Mouse (Mus musculus): ENCODE results near the gene Piezo1. TPM values are rescaled to one million over a fixed set of nuclear protein-coding genes. Genes with fewer than 3 reads are reported as not detected.

Gene Piezo1
- polyA plus RNA-seq, 1 experiment, result 7.6 TPM

GRCm38 (mm10) chr8:122483877-122484276 lies 67.3 kb downstream of the Piezo1 start:
- no peaks in the 10 kb centered on the region for H3K4me1 ChIP-seq (ENCODE audit: control insufficient read depth, insufficient read depth, low read length)
- TF ChIP-seq CTCF (IDR thresholded peaks at IDR 0.05; ENCODE audit: extremely low read depth, insufficient read depth, low read length) (0 out of 2 replicates have a peak, but pooled peaks have one; percentile 8), POLR2A (IDR thresholded peaks at IDR 0.05; ENCODE audit: extremely low read depth, insufficient read depth, low read length) (no peak)
- H3K4me3 ChIP-seq (ENCODE audit: insufficient read depth, low read length), result no peak overlapping the region
- no peak overlapping the region for H3K27ac ChIP-seq (ENCODE audit: insufficient read depth, low read length)

DNA sequence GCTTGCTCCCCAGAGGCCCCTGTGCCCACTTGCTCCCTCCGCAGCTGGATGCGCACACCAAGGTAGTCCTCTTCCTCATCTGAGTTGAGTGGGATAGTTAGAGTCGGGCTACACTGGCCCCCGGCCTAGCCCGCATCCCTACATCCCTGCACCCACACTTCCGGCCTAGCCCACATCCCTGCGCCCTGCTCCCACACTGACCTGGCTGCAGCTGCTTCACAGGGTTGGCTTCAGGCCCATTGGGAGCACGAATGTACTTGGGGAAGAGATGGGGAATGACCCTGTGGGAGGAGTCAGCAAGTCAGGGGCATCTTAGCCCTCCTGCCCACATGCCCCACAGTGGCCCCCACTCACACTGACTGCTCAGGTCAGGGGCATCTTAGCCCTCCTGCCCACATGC lies 68.7 kb downstream of the Piezo1 start:
- Histone ChIP-seq H3K27ac (ENCODE audit: insufficient read depth, low read length) (no peak overlapping the region), H3K4me3 (ENCODE audit: insufficient read depth, low read length) (no peak overlapping the region), H3K4me1 (ENCODE audit: control insufficient read depth, insufficient read depth, low read length) (no peaks in the 10 kb centered on the region)
- TF ChIP-seq POLR2A (IDR thresholded peaks at IDR 0.05; ENCODE audit: extremely low read depth, insufficient read depth, low read length) (no peak), CTCF (IDR thresholded peaks at IDR 0.05; ENCODE audit: extremely low read depth, insufficient read depth, low read length) (no peak)

DNA sequence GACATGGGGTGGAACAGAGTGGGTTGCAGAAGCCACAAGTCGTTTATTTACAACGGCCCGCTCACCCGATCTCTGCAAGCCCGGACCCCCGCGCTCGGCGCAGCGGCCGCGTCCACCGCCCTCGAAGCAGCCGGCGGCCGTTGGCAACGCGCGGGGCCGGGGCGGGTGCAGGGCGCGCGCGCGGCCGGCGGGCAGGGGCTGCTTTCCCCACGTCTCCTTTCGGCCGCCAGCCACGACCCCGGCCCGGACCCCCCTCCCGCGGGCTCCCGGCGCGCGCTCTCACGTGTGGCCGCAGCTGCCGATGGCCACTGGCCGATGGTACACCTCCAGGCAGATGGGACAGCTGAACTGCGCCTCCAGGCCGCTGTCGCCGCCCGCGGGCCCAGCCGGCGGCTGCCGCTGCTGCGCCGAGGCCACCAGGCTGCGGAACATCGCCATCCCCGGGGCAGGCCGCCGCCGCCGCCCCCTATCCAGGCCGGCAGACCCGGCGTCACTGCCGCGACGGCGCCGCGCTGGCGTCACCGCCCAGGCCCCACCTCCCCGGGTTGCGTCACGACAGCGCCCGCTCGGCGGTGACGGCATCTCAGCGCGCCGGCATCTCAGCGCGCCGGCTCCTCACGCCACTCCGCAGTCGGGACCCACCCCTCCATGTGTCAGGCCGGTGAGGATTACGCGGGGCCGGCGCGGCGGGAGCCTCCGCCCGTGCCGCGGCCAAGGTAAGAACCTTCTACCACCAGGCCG lies 75.4 kb downstream of the Piezo1 start, which contains the start of the genes Rnf166 and Ctu2:
Gene Rnf166 (minus strand): TSS at position 485 of the 741 bp plus-strand sequence.
Gene Ctu2 (plus strand): TSS at position 564 of the 741 bp plus-strand sequence.
- H3K27ac ChIP-seq (ENCODE audit: insufficient read depth, low read length), result peak within 1 kb of the TSS; percentile 93
- TF ChIP-seq POLR2A (IDR thresholded peaks at IDR 0.05; ENCODE audit: extremely low read depth, insufficient read depth, low read length), result 0 out of 2 replicates have a peak, but pooled peaks have one; percentile 26
- no peak for TF ChIP-seq CTCF (IDR thresholded peaks at IDR 0.05; ENCODE audit: extremely low read depth, insufficient read depth, low read length)
- peaks cover 6% of the 10 kb centered on the region for H3K4me1 ChIP-seq (ENCODE audit: control insufficient read depth, insufficient read depth, low read length)
- peak within 1 kb of the TSS; percentile 76 for H3K4me3 ChIP-seq (ENCODE audit: insufficient read depth, low read length)

- Histone ChIP-seq H3K27ac (ENCODE audit: insufficient read depth, low read length) (peak overlapping the region; percentile 65; the same call in 1 of the 2 replicates), H3K4me1 (ENCODE audit: control insufficient read depth, insufficient read depth, low read length) (peaks cover 6% of the 10 kb centered on the region), H3K4me3 (ENCODE audit: insufficient read depth, low read length) (peak overlapping the region; percentile 76)
- TF ChIP-seq POLR2A (IDR thresholded peaks at IDR 0.05; ENCODE audit: extremely low read depth, insufficient read depth, low read length), result no peak
- no peak for TF ChIP-seq CTCF (IDR thresholded peaks at IDR 0.05; ENCODE audit: extremely low read depth, insufficient read depth, low read length)
Observed at GRCm38 (mm10) chr8:122474951-122475560, 76.1 kb downstream of the Piezo1 start.

DNA sequence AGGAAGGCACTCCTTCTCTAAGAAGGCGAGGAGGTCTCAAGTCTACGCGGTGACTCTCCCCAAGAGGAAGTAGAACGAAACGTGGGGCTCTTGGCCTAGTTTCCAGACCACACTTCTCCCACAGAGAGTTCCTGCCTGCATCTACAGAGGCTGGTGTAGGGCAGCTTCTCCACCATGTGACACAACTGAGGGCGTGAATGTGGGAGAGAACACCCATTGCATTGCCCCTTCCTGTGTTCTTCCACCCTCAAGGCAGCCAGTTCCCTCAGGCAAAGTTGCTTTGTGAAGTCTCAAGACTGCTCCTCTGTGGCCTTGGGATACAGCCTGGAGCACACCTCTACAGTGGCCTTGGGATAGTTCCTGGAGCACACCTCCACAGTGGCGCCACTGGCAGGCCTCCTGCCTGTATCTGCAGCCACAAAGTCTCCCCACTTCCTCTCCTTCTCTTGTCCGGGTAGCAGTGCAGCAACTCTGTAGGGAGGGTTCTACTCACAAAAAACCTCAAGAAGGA lies 77.2 kb downstream of the Piezo1 start:
- peak overlapping the region; percentile 76; the same call in 1 of the 2 replicates for H3K4me3 ChIP-seq (ENCODE audit: insufficient read depth, low read length)
- no peak overlapping the region for H3K27ac ChIP-seq (ENCODE audit: insufficient read depth, low read length)
- TF ChIP-seq CTCF (IDR thresholded peaks at IDR 0.05; ENCODE audit: extremely low read depth, insufficient read depth, low read length) (no peak), POLR2A (IDR thresholded peaks at IDR 0.05; ENCODE audit: extremely low read depth, insufficient read depth, low read length) (no peak)
- peaks cover 6% of the 10 kb centered on the region for H3K4me1 ChIP-seq (ENCODE audit: control insufficient read depth, insufficient read depth, low read length)

DNA sequence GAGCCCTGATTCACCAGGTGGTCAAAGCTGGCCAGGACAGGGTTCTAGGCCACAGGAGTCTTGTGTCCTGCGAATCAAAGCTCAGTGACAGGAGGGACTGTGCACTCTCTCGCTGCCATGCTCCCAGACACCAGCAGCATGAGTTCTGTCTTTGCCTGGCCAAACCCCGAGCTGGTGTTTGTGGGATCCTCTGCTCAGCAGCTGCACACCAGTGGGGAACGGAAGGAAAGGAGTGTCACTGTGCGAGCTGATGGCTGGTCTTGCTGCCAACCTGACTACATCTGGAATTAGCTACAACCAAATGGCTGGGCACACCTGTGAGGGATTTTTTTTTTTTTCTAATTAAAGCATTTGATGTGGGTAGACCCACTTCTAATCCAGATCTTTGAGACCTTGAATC lies 80.4 kb downstream of the Piezo1 start:
- Histone ChIP-seq H3K27ac (ENCODE audit: insufficient read depth, low read length) (no peak overlapping the region), H3K4me1 (ENCODE audit: control insufficient read depth, insufficient read depth, low read length) (peaks cover 3% of the 10 kb centered on the region), H3K4me3 (ENCODE audit: insufficient read depth, low read length) (no peak overlapping the region)
- no peak for TF ChIP-seq CTCF (IDR thresholded peaks at IDR 0.05; ENCODE audit: extremely low read depth, insufficient read depth, low read length)
- no peak for TF ChIP-seq POLR2A (IDR thresholded peaks at IDR 0.05; ENCODE audit: extremely low read depth, insufficient read depth, low read length)

GRCm38 (mm10) chr8:122469965-122470364 lies 81.2 kb downstream of the Piezo1 start:
- no peak for TF ChIP-seq CTCF (IDR thresholded peaks at IDR 0.05; ENCODE audit: extremely low read depth, insufficient read depth, low read length)
- no peak for TF ChIP-seq POLR2A (IDR thresholded peaks at IDR 0.05; ENCODE audit: extremely low read depth, insufficient read depth, low read length)
- Histone ChIP-seq H3K27ac (ENCODE audit: insufficient read depth, low read length) (no peak overlapping the region), H3K4me1 (ENCODE audit: control insufficient read depth, insufficient read depth, low read length) (peaks cover 3% of the 10 kb centered on the region)

GRCm38 (mm10) chr8:122469407-122469806 lies 81.7 kb downstream of the Piezo1 start:
- no peak overlapping the region for H3K4me3 ChIP-seq (ENCODE audit: insufficient read depth, low read length)
- no peak for TF ChIP-seq CTCF (IDR thresholded peaks at IDR 0.05; ENCODE audit: extremely low read depth, insufficient read depth, low read length)
- TF ChIP-seq POLR2A (IDR thresholded peaks at IDR 0.05; ENCODE audit: extremely low read depth, insufficient read depth, low read length), result no peak
- H3K27ac ChIP-seq (ENCODE audit: insufficient read depth, low read length), result no peak overlapping the region
- peaks cover 2% of the 10 kb centered on the region for H3K4me1 ChIP-seq (ENCODE audit: control insufficient read depth, insufficient read depth, low read length)

More at GRCm38 (mm10) chr8:122469965-122470364, 81.2 kb downstream of the Piezo1 start:
- no peak overlapping the region for H3K4me3 ChIP-seq (ENCODE audit: insufficient read depth, low read length)

DNA sequence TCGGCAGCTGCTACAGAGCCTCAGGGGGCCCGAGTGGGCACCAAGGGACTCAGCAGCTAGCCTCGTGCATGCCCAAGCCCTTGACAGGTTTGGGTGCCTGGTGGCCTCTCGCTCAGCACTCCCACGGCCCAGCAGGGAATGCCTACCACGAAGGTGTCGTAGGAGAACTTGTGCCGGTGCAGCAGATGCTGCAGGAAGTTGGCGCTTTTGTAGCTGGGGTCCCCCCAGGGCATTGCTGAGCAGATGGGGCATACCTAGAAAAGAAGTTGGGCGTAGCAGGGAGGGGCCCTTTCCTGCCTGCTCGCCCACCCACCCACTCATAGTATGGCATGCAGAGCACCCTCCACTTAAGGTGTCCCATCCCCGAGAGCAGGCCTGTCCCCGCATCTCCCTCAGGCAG lies 83.3 kb downstream of the Piezo1 start:
- H3K4me3 ChIP-seq (ENCODE audit: insufficient read depth, low read length), result no peak overlapping the region
- TF ChIP-seq POLR2A (IDR thresholded peaks at IDR 0.05; ENCODE audit: extremely low read depth, insufficient read depth, low read length) (no peak), CTCF (IDR thresholded peaks at IDR 0.05; ENCODE audit: extremely low read depth, insufficient read depth, low read length) (no peak)
- H3K27ac ChIP-seq (ENCODE audit: insufficient read depth, low read length), result no peak overlapping the region
- H3K4me1 ChIP-seq (ENCODE audit: control insufficient read depth, insufficient read depth, low read length), result peaks cover 2% of the 10 kb centered on the region
